Mouse (Mus musculus): ENCODE data around the gene Zfp553. TPM values are rescaled to one million over a fixed set of nuclear protein-coding genes. Genes with fewer than 3 reads are reported as not detected.

Gene Zfp553
- polyA plus RNA-seq, 1 experiment from 2014 or later = 7.4 TPM

GRCm38 (mm10) chr7:127278311-127278710 is 45.5 kb downstream of the Zfp553 start:
- ATAC-seq = peak; percentile 38
- peaks cover 6% of the 10 kb centered on the region; the same call in 1 of the 2 replicates for H3K4me1 ChIP-seq (replicated peaks; ENCODE audit: control insufficient read depth, insufficient read depth, low read length)
- no peaks in the 10 kb centered on the region for H3K9me3 ChIP-seq (ENCODE audit: control insufficient read depth)
- H3K27ac ChIP-seq (ENCODE audit: low read depth, low read length) = no peak overlapping the region
- H3K4me2 ChIP-seq (replicated peaks; ENCODE audit: low read depth) = no peak overlapping the region
- H3K9ac ChIP-seq (ENCODE audit: low read depth, low read length) = no peak overlapping the region
- TF ChIP-seq CTCF (IDR thresholded peaks at IDR 0.05; ENCODE audit: low read depth) = peak; percentile 87
- 14% methylated on average over 8 of the region's 8 CpGs for WGBS
- H3K4me3 ChIP-seq (ENCODE audit: low read depth, low read length) = no peak overlapping the region
- H3K27me3 ChIP-seq (replicated peaks; ENCODE audit: control insufficient read depth, insufficient read depth, low read length) = no peaks in the 10 kb centered on the region
- H3K36me3 ChIP-seq (ENCODE audit: control insufficient read depth, insufficient read depth) = no peaks in the 10 kb centered on the region

GRCm38 (mm10) chr7:127280092-127280491 is 47.2 kb downstream of the Zfp553 start:
- no peak overlapping the region for H3K4me2 ChIP-seq (replicated peaks; ENCODE audit: low read depth)
- TF ChIP-seq CTCF (IDR thresholded peaks at IDR 0.05; ENCODE audit: low read depth) = no peak
- H3K27ac ChIP-seq (ENCODE audit: low read depth, low read length) = no peak overlapping the region
- no peak for ATAC-seq
- no peak overlapping the region for H3K9ac ChIP-seq (ENCODE audit: low read depth, low read length)
- peaks cover 6% of the 10 kb centered on the region; the same call in 1 of the 2 replicates for H3K4me1 ChIP-seq (replicated peaks; ENCODE audit: control insufficient read depth, insufficient read depth, low read length)
- H3K4me3 ChIP-seq (ENCODE audit: low read depth, low read length) = no peak overlapping the region
- H3K9me3 ChIP-seq (ENCODE audit: control insufficient read depth) = no peaks in the 10 kb centered on the region
- no peaks in the 10 kb centered on the region for H3K27me3 ChIP-seq (replicated peaks; ENCODE audit: control insufficient read depth, insufficient read depth, low read length)
- no peaks in the 10 kb centered on the region for H3K36me3 ChIP-seq (ENCODE audit: control insufficient read depth, insufficient read depth)
- WGBS = 58% methylated on average over 3 of the region's 3 CpGs

GRCm38 (mm10) chr7:127281114-127281513 is 48.3 kb downstream of the Zfp553 start:
- no peak for TF ChIP-seq CTCF (IDR thresholded peaks at IDR 0.05; ENCODE audit: low read depth)
- Histone ChIP-seq H3K9me3 (ENCODE audit: control insufficient read depth) (no peaks in the 10 kb centered on the region), H3K36me3 (ENCODE audit: control insufficient read depth, insufficient read depth) (no peaks in the 10 kb centered on the region), H3K4me3 (ENCODE audit: low read depth, low read length) (no peak overlapping the region), H3K4me2 (replicated peaks; ENCODE audit: low read depth) (no peak overlapping the region), H3K27ac (ENCODE audit: low read depth, low read length) (no peak overlapping the region), H3K4me1 (replicated peaks; ENCODE audit: control insufficient read depth, insufficient read depth, low read length) (peaks cover 6% of the 10 kb centered on the region; the same call in 1 of the 2 replicates), H3K9ac (ENCODE audit: low read depth, low read length) (no peak overlapping the region), H3K27me3 (replicated peaks; ENCODE audit: control insufficient read depth, insufficient read depth, low read length) (no peaks in the 10 kb centered on the region)
- WGBS = 57% methylated on average over 4 of the region's 4 CpGs
- ATAC-seq = no peak

- Histone ChIP-seq H3K4me3 (ENCODE audit: low read depth, low read length) (no peak overlapping the region), H3K9ac (ENCODE audit: low read depth, low read length) (no peak overlapping the region), H3K27ac (ENCODE audit: low read depth, low read length) (no peak overlapping the region), H3K36me3 (ENCODE audit: control insufficient read depth, insufficient read depth) (no peaks in the 10 kb centered on the region), H3K9me3 (ENCODE audit: control insufficient read depth) (no peaks in the 10 kb centered on the region), H3K4me1 (replicated peaks; ENCODE audit: control insufficient read depth, insufficient read depth, low read length) (peaks cover 6% of the 10 kb centered on the region; the same call in 1 of the 2 replicates), H3K27me3 (replicated peaks; ENCODE audit: control insufficient read depth, insufficient read depth, low read length) (no peaks in the 10 kb centered on the region), H3K4me2 (replicated peaks; ENCODE audit: low read depth) (no peak overlapping the region)
- no peak for ATAC-seq
- TF ChIP-seq CTCF (IDR thresholded peaks at IDR 0.05; ENCODE audit: low read depth) = no peak
- 77% methylated on average over 2 of the region's 2 CpGs for WGBS
Measured at GRCm38 (mm10) chr7:127282190-127282589, 49.3 kb downstream of the Zfp553 start.

GRCm38 (mm10) chr7:127285154-127285553 is 52.3 kb downstream of the Zfp553 start:
- no peak overlapping the region for H3K9ac ChIP-seq (ENCODE audit: low read depth, low read length)
- no peak overlapping the region for H3K4me2 ChIP-seq (replicated peaks; ENCODE audit: low read depth)
- H3K9me3 ChIP-seq (ENCODE audit: control insufficient read depth) = no peaks in the 10 kb centered on the region
- H3K36me3 ChIP-seq (ENCODE audit: control insufficient read depth, insufficient read depth) = no peaks in the 10 kb centered on the region
- H3K4me3 ChIP-seq (ENCODE audit: low read depth, low read length) = no peak overlapping the region
- 67% methylated on average over 9 of the region's 10 CpGs for WGBS
- TF ChIP-seq CTCF (IDR thresholded peaks at IDR 0.05; ENCODE audit: low read depth) = no peak
- no peak for ATAC-seq
- H3K27ac ChIP-seq (ENCODE audit: low read depth, low read length) = no peak overlapping the region
- no peaks in the 10 kb centered on the region for H3K4me1 ChIP-seq (replicated peaks; ENCODE audit: control insufficient read depth, insufficient read depth, low read length)
- no peaks in the 10 kb centered on the region for H3K27me3 ChIP-seq (replicated peaks; ENCODE audit: control insufficient read depth, insufficient read depth, low read length)

Other genes with a start within 250 kb of the Zfp553 start
- gene Mvp, start 218.4 kb upstream of the Zfp553 start, polyA plus RNA-seq (2015; fragmentation: Nextera tagmentation; extraction: Ambion mirVana) = 79.8 and 81.0 TPM in 2 replicates
- gene Pagr1b, start 216.6 kb upstream of the Zfp553 start, polyA plus RNA-seq (2015; fragmentation: Nextera tagmentation; extraction: Ambion mirVana) = 0.68 TPM in 1 of 2 replicates, not detected in the other
- gene Pagr1a, start 215.7 kb upstream of the Zfp553 start, polyA plus RNA-seq (2015; fragmentation: Nextera tagmentation; extraction: Ambion mirVana) = 26.4 and 37.5 TPM in 2 replicates
- 15.7 and 27.1 TPM in 2 replicates for gene Gm42742, start 212.0 kb upstream of the Zfp553 start, polyA plus RNA-seq (2015; fragmentation: Nextera tagmentation; extraction: Ambion mirVana)
- 2.5 and 2.7 TPM in 2 replicates for gene Prrt2, start 211.8 kb upstream of the Zfp553 start, polyA plus RNA-seq (2015; fragmentation: Nextera tagmentation; extraction: Ambion mirVana)
- 32.6 and 33.9 TPM in 2 replicates for gene Maz, start 206.0 kb upstream of the Zfp553 start, polyA plus RNA-seq (2015; fragmentation: Nextera tagmentation; extraction: Ambion mirVana)
- gene Kif22, start 190.6 kb upstream of the Zfp553 start, polyA plus RNA-seq (2015; fragmentation: Nextera tagmentation; extraction: Ambion mirVana) = 24.0 and 24.2 TPM in 2 replicates
- gene Zg16, start 145.7 kb upstream of the Zfp553 start, polyA plus RNA-seq (2015; fragmentation: Nextera tagmentation; extraction: Ambion mirVana) = 175 and 225 TPM in 2 replicates
- gene AI467606, start 141.7 kb upstream of the Zfp553 start, polyA plus RNA-seq (2015; fragmentation: Nextera tagmentation; extraction: Ambion mirVana) = 5.2 and 5.8 TPM in 2 replicates
- 1.8 and 2.0 TPM in 2 replicates for gene Qprt, start 110.8 kb upstream of the Zfp553 start, polyA plus RNA-seq (2015; fragmentation: Nextera tagmentation; extraction: Ambion mirVana)
- gene Spn, start 95.2 kb upstream of the Zfp553 start, polyA plus RNA-seq (2015; fragmentation: Nextera tagmentation; extraction: Ambion mirVana) = 0.09 and 0.13 TPM in 2 replicates
- 29.2 and 30.2 TPM in 2 replicates for gene Cd2bp2, start 37.0 kb upstream of the Zfp553 start, polyA plus RNA-seq (2015; fragmentation: Nextera tagmentation; extraction: Ambion mirVana)
- gene Tbc1d10b, start 24.6 kb upstream of the Zfp553 start, polyA plus RNA-seq (2015; fragmentation: Nextera tagmentation; extraction: Ambion mirVana) = 15.0 and 17.1 TPM in 2 replicates
- gene Mylpf, start 24.2 kb upstream of the Zfp553 start, polyA plus RNA-seq (2015; fragmentation: Nextera tagmentation; extraction: Ambion mirVana) = 10.7 and 12.3 TPM in 2 replicates
- gene Sept1, start 69 bp downstream of the Zfp553 start, polyA plus RNA-seq (2015; fragmentation: Nextera tagmentation; extraction: Ambion mirVana) = 6.3 and 6.6 TPM in 2 replicates
- gene Zfp771, start 11.2 kb downstream of the Zfp553 start, polyA plus RNA-seq (2015; fragmentation: Nextera tagmentation; extraction: Ambion mirVana) = 17.6 and 19.8 TPM in 2 replicates
- 75.2 and 80.9 TPM in 2 replicates for gene Dctpp1, start 27.6 kb downstream of the Zfp553 start, polyA plus RNA-seq (2015; fragmentation: Nextera tagmentation; extraction: Ambion mirVana)
- 335 and 364 TPM in 2 replicates for gene Sephs2, start 41.0 kb downstream of the Zfp553 start, polyA plus RNA-seq (2015; fragmentation: Nextera tagmentation; extraction: Ambion mirVana)
- 0.69 and 0.87 TPM in 2 replicates for gene Itgal, start 63.2 kb downstream of the Zfp553 start, polyA plus RNA-seq (2015; fragmentation: Nextera tagmentation; extraction: Ambion mirVana)
- 16.3 and 18.0 TPM in 2 replicates for gene Zfp768, start 112.5 kb downstream of the Zfp553 start, polyA plus RNA-seq (2015; fragmentation: Nextera tagmentation; extraction: Ambion mirVana)
- 7.3 and 9.0 TPM in 2 replicates for gene Zfp747, start 143.0 kb downstream of the Zfp553 start, polyA plus RNA-seq (2015; fragmentation: Nextera tagmentation; extraction: Ambion mirVana)
- 4.7 and 5.8 TPM in 2 replicates for gene 9130019O22Rik, start 154.1 kb downstream of the Zfp553 start, polyA plus RNA-seq (2015; fragmentation: Nextera tagmentation; extraction: Ambion mirVana)
- gene E430018J23Rik, start 160.6 kb downstream of the Zfp553 start, polyA plus RNA-seq (2015; fragmentation: Nextera tagmentation; extraction: Ambion mirVana) = 6.8 and 8.0 TPM in 2 replicates
- gene Zfp764, start 173.8 kb downstream of the Zfp553 start, polyA plus RNA-seq (2015; fragmentation: Nextera tagmentation; extraction: Ambion mirVana) = 4.8 and 5.2 TPM in 2 replicates
- gene Zfp688, start 189.0 kb downstream of the Zfp553 start, polyA plus RNA-seq (2015; fragmentation: Nextera tagmentation; extraction: Ambion mirVana) = 18.6 and 22.0 TPM in 2 replicates
- gene Zfp689, start 216.1 kb downstream of the Zfp553 start, polyA plus RNA-seq (2015; fragmentation: Nextera tagmentation; extraction: Ambion mirVana) = 2.2 and 2.6 TPM in 2 replicates
- gene Prr14, start 226.6 kb downstream of the Zfp553 start, polyA plus RNA-seq (2015; fragmentation: Nextera tagmentation; extraction: Ambion mirVana) = 31.5 and 33.9 TPM in 2 replicates
- gene Fbrs, start 246.1 kb downstream of the Zfp553 start, polyA plus RNA-seq (2015; fragmentation: Nextera tagmentation; extraction: Ambion mirVana) = 8.1 and 9.4 TPM in 2 replicates

All from intestine, postnatal 0 days (tissue).